Mouse (Mus musculus) cerebellum, adult 8-10 months (tissue): ENCODE data around the gene Wdr54.

ENCODE experiments used
- DNase-seq: peaks from one replicate; pipeline ENCODE4 v3.0.0; 2022

The Wdr54 gene

DNA sequence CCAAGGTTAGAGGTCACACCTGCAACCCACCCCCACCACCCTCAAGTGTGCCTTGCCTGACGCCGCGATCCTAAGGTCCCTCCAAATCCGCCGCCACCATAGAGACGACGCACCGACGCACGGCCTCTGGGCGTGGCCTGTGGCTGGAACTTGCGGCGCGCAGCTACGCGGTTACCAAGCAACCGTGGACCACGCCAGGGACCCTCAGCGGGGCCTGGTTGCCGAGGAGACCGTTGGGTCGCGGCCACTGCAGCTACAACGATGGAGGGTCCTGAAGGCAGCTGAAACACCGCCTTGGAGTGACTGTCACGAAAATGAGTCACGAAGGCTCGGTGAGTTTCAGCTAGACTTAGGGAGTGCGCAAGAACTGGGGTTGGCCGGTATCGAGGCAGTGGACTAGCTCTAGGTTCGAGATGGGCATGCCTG lies at the start of gene Wdr54, which contains the start of gene 1700003E16Rik:
Wdr54 (minus strand) TSS at position 139 of the 426 bp plus-strand sequence.
1700003E16Rik (plus strand) TSS at position 146 of the 426 bp plus-strand sequence.
- DNase-seq: peak; percentile 67

GRCm38 (mm10) chr6:83205851-83206250 lies 49.7 kb upstream of the Wdr54 start:
- no peak for DNase-seq

DNA sequence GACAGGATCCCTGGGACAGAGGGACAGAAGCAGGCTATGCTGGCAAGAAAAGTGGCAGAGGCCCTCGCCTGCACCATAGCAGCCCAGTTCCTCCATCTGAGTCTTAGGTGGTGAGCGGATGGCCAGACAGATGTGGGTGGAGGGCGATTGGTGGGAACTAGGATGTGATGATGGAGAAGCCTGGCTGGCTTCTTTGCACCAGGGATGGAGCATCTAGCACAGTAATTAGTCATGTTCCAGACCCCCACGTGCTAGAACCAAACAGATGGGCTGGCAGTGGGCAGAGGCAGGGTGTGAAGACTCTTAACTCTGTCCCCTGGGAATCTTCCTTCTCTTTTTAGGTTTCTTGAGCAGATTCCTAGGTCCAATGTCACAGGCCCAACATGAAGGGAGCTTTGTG lies 47.1 kb upstream of the Wdr54 start:
- no peak for DNase-seq

DNA sequence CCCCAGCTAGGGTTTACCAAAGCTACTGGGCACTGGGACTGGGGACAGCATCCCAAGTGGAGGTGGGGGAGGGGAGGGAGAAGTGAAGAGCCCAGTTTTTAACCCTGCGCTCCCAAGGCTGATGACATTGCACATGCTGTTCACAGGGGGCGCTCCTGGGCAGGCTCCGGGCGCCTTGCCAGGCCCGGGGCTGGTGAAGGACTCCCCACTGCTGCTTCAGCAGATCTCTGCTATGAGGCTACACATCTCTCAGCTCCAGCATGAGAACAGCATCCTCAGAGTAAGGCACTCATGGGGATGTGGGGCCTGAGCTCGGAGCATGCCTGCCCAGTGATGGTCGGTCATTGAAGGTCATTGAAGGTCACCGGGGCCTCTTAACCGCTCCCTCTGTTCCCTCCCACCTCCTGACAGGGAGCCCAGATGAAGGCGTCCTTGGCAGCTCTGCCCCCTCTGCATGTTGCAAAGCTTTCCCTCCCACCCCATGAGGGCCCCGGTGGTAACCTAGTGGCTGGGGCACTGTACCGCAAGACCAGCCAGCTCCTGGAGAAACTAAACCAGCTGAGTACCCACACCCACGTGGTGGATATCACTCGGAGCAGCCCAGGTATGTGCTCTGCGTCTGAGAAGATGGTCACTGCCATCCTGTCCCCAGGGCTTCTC lies 41.3 kb upstream of the Wdr54 start:
- peak; percentile 86 for DNase-seq

DNA sequence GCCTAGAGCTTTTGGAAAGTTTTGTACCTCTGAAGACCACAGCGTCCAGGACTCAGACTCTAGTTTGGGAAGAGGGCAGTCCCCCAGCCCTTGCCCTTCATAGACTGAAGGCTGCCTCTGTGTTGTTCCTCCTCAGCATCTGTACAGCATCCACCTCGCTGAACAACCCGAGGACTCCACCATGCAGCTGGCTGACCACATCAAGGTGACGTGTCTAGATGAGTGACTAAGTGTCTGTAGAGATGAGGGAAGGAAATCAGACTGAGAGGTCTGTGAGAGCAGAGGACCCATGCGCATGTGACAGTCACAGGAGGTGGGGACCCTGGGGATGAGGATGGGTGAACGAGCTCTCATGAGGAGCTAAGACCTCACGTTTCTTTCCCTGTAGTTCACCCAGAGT lies 37.4 kb upstream of the Wdr54 start:
- DNase-seq: no peak

DNA sequence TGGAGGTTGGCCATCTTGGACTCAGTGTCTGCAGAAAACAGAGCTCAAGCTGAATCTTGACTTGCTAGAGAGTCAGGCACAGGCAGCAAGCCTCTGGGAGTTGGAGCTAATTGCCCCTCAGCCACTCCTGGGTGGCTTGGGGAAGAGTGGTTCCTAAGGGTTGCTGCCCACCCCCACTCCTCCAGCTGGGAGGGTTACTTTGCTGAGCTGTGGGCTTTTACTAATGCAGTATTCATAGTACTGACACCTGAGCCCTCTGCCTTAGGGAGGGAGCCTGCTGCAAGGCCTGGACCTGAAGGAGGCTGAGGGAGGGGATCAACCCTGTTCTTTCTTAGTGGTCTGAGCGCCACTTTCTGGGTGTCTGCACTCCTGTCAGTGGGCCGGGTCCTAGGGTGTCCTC lies 30.7 kb upstream of the Wdr54 start:
- no peak for DNase-seq

GRCm38 (mm10) chr6:83185895-83186861 lies 30.0 kb upstream of the Wdr54 start:
- DNase-seq: peak; percentile 90

GRCm38 (mm10) chr6:83184858-83185435 lies 28.8 kb upstream of the Wdr54 start:
- DNase-seq: peak; percentile 30

DNA sequence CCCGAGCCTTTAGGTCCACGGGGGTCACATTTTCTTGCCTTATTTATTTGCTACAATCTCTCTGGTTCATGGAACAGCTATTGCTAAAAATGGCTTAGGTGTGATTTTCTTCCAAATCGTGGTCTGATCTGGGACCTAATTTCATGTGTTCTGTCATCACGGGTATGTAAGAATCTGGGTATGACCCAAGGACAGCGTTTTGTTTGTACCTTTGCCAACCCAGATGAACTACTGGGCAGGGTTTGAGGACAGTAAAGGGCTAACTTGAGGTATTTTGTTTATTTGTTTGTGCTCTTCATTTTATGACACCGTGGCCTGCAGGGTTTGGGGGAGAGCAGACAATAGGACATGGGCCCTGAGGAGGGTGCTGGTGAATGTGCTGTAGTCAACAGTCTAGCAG lies 24.4 kb upstream of the Wdr54 start:
- DNase-seq: no peak

GRCm38 (mm10) chr6:83179390-83180117 lies 23.4 kb upstream of the Wdr54 start:
- peak; percentile 69 for DNase-seq

GRCm38 (mm10) chr6:83175996-83176395 lies 19.8 kb upstream of the Wdr54 start:
- DNase-seq: no peak

DNA sequence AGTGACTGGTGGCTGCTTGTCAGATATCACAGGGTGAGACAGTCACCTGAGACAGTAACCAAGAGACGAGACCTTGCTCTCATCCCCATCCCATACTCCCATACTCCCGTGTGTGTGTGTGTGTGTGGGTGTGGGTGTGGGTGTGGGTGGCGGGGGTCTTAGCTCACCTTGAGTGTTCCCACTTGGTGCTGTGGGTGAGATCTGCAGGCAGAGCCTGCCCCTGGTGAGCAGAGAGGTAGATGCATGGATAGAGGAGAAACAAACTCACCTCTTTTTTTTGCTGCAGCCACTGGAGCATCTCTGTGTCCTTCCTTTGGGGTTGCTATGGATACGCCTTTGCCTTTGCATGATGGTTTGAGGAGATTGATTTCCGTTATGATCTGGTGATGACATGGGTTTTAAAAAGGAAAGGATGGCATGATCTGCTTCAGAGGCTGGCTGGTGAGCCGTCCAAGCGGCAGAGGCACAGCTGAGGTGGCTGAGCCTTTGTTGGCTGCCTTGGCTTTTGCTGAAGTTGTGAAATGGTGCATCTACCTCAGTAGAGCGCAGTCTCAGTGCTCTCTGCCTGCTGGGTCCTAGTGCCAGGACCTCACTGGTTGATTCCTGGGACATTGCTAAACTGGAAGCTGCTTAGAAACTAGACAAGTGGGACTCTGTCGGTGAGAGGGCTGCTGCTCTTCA lies 16.2 kb upstream of the Wdr54 start:
- peak; percentile 49 for DNase-seq

GRCm38 (mm10) chr6:83171063-83171462 lies 14.9 kb upstream of the Wdr54 start:
- no peak for DNase-seq

DNA sequence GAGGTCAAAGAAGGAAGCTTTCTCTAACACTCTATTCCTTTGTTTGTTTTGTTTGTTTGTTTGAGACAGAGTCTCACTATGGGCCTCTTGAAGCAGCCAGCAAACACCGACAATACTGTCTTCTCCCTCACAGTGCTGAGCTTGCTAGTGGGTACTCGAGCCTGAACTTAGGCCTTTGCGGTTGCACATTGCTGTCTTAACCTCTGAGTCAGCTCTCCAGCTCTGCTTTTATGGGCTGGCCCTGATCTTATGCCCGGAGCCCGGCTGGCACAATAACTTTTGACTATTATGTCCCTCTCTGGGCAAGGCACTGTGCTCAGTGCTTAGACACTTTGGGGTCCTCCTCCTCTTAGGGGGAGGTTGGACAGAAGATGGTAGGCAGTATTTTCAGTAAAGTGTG lies 13.7 kb upstream of the Wdr54 start:
- DNase-seq: no peak

GRCm38 (mm10) chr6:83166243-83166630 lies 10.0 kb upstream of the Wdr54 start:
- DNase-seq: no peak

DNA sequence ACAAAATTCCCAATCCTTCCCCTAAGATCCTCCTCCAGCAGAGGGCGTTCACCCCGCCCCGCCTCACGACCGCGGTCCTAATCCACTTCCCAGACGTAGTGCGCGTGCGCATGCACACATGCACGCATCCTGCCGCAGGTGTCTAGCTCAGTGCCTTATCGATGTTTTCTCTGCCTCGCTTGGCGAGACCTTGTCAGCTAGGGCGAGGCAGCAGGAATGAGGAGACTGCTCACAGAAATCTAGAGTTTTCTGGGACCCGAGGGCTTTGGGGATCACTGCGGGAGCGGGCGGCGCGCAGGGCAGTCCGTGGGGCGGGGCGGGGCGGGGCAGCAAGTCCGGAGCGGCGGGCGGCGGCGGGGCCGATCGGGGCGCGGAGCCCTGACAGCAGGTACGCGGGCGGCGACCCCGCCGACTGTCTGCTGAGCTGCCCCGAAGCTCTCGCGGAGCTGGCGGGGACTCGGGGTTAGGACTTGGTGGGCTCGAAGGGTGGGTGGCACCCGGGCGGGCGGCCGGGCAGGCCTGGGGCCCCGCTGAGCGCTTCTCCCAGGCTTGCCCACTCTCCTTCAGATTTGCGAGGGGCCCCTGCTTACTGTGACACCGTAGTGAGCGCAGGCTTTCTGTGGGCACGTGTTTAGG lies 9.5 kb upstream of the Wdr54 start, which contains the start of gene Dctn1:
Dctn1 (plus strand) TSS at position 314 of the 636 bp plus-strand sequence.
- DNase-seq: peak; percentile 96

DNA sequence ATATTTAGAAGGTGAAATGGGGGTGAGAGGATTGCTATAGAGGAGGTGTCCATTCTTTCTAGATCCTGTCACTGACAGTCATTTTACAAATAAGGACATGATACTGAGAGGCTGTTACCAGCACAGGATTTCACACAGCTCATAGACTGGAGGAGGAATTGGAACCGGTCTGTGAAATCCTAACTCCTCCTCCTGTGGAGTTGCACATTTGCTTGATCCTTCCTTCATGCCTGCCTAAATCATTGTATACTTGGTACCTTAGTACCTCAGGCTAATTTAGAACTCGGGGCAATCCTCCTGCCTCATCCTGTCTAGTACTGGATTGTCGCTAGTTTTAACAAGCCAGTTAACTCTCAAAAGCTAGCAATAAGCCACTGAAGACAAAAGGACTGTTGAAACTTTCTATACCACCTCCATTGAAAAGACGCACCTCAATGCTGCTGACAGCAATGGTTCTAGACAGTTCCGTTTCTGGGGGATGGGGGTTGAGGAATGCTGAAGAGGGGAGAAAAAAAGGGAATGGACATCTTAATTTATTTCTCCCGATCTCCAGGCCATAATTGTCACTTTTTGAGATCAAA lies 8.9 kb upstream of the Wdr54 start:
- no peak for DNase-seq

GRCm38 (mm10) chr6:83162701-83163100 lies 6.5 kb upstream of the Wdr54 start:
- DNase-seq: peak; percentile 81

GRCm38 (mm10) chr6:83161921-83162641 lies 5.9 kb upstream of the Wdr54 start:
- DNase-seq: no peak

- DNase-seq: no peak
These were observed 5.2 kb upstream of the Wdr54 start for GRCm38 (mm10) chr6:83161442-83161841.
